ENCODE assay signal across 9 mouse cellular contexts in genomic region chr15:57644331-57644953, GRCm38 (mm10).
A peak's percentile ranks its signal among the peaks of the same experiment; 100 is the strongest.
DNase-seq lines count a peak whose midpoint lies in the region; ATAC-seq and TF ChIP-seq lines count a peak whose summit lies in the region.
"Had no signal": no experiment of that assay in that cellular context is flagged by ENCODE, and none has a peak within 500 bp of the region (broad histone marks: within the 10 kb centered on the region; RNA-seq: fewer than 3 reads in every experiment).

No protein-coding gene starts in this region.

- 44% methylated on average over 11 of the region's 11 CpGs for WGBS in lung, postnatal 0 days

- no peaks in the 10 kb centered on the region; the same call in 1 of the 2 replicates for H3K27me3 ChIP-seq in G1E (ENCODE audit: insufficient read depth, low read length)
- no peaks in the 10 kb centered on the region for H3K27me3 ChIP-seq in lung, postnatal 0 days (replicated peaks; ENCODE audit: insufficient read depth, low read length)

- no peak overlapping the region for H3K4me2 ChIP-seq in lung, postnatal 0 days (replicated peaks; ENCODE audit: low read depth, low read length)

- H3K4me3 ChIP-seq in left cerebral cortex, adult 2 months = no peak overlapping the region
- H3K4me3 ChIP-seq in G1E (ENCODE audit: low read depth, low read length) = no peak overlapping the region
- no peak overlapping the region for H3K4me3 ChIP-seq in lung, postnatal 0 days (ENCODE audit: low read depth, low read length)
- H3K4me3 ChIP-seq: myocyte had no signal

- H3K36me3 ChIP-seq in G1E (replicated peaks) = no peaks in the 10 kb centered on the region
- no peaks in the 10 kb centered on the region for H3K36me3 ChIP-seq in lung, postnatal 0 days (ENCODE audit: insufficient read depth, low read length)

- H3K4me1 ChIP-seq in G1E (ENCODE audit: insufficient read depth, low read depth, low read length) = no peaks in the 10 kb centered on the region
- no peaks in the 10 kb centered on the region for H3K4me1 ChIP-seq in lung, postnatal 0 days (ENCODE audit: insufficient read depth, low read depth, low read length)

- no peak overlapping the region for H3K9ac ChIP-seq in lung, postnatal 0 days (replicated peaks; ENCODE audit: low read depth)

- TF ChIP-seq CTCF in left cerebral cortex, adult 2 months (IDR thresholded peaks at IDR 0.05) = peak; percentile 53
- TF ChIP-seq CTCF in G1E (IDR thresholded peaks at IDR 0.05; ENCODE audit: low read depth, low read length) = no peak
- TF ChIP-seq CTCF in lung, postnatal 0 days (IDR thresholded peaks at IDR 0.05) = peak; percentile 83

- no peak for TF ChIP-seq EP300 in lung, postnatal 0 days (IDR thresholded peaks at IDR 0.05)

- intact Hi-C loops in left cerebral cortex, adult 2 months (cut with DNase I) = loop anchor here (5.0 kb wide), 1 partner anchor 233 kb away; no protein-coding TSS in a partner anchor
- intact Hi-C loops in left cerebral cortex, postnatal 36 days (cut with DNase I) = no loop called here

- DNase-seq in left cerebral cortex, adult 2 months (ENCODE audit: extremely low spot score in 1 of 2, low spot score in 2 of 2) = no peak
- DNase-seq in left cerebral cortex, postnatal 36 days (ENCODE audit: low spot score in 2 of 2) = no peak
- peak; percentile 3 for DNase-seq in G1E (ENCODE audit: low spot score)
- peak; percentile 17 for DNase-seq in c-Kit-positive CD71-positive TER-119-negative erythroid progenitor cells, embryonic 14.5 days (ENCODE audit: low read depth)
- DNase-seq in lung, postnatal 0 days (ENCODE audit: low spot score) = peak; percentile 73
- peak; percentile 48 for DNase-seq in thymus, postnatal 0 days (ENCODE audit: low spot score)

- no peak overlapping the region for H3K27ac ChIP-seq in left cerebral cortex, adult 2 months
- no peak overlapping the region for H3K27ac ChIP-seq in lung, postnatal 0 days (ENCODE audit: low read length)

- H3K9me3 ChIP-seq in G1E (replicated peaks) = no peaks in the 10 kb centered on the region
- no peaks in the 10 kb centered on the region for H3K9me3 ChIP-seq in lung, postnatal 0 days (ENCODE audit: low read length)

- ATAC-seq in G1E (ENCODE audit: extremely low read depth, insufficient number of reproducible peaks, low FRiP score, poor library complexity, severe bottlenecking) = no peak
- peak; percentile 65 to 66; a peak in 3 of 4 replicates for ATAC-seq in hematopoietic stem cell, adult 5-6 weeks (replicated peaks in 1 of 2; ENCODE audit: insufficient read depth in 1 of 2, low FRiP score in 2 of 2, low TSS enrichment in 1 of 2, low read depth in 1 of 2, poor library complexity in 2 of 2, severe bottlenecking in 2 of 2)
- peak; percentile 57 for ATAC-seq in lung, postnatal 0 days
- no peak for ATAC-seq in erythroid progenitor cell, adult 5-6 weeks (replicated peaks; ENCODE audit: low FRiP score, poor library complexity, severe bottlenecking)

Comparison
In these comparisons a context has a peak if more than half of its experiments do, and no peak if none do; other contexts are left out.
1. DNase-seq: peak in G1E (single experiment), c-Kit-positive CD71-positive TER-119-negative erythroid progenitor cells, embryonic 14.5 days (single experiment), lung, postnatal 0 days (single experiment) and thymus, postnatal 0 days (single experiment); none in left cerebral cortex, adult 2 months (0 of 2) and left cerebral cortex, postnatal 36 days (0 of 2).
2. ATAC-seq: peak in hematopoietic stem cell, adult 5-6 weeks (2 of 2) and lung, postnatal 0 days (single experiment); none in G1E (single experiment) and erythroid progenitor cell, adult 5-6 weeks (single experiment).